Mouse (Mus musculus): ENCODE results near the gene Pick1. TPM values are rescaled to one million over a fixed set of nuclear protein-coding genes. Genes with fewer than 3 reads are reported as not detected.

The Pick1 gene
- total RNA-seq, 2 experiments from 2014 or later, result 25.1 to 25.8 TPM

Other genes with a start within 250 kb of the Pick1 start
- 100 to 1,000 TPM; 208 to 227 TPM for gene H1f0, start 200.7 kb upstream of the Pick1 start, total RNA-seq (2021)
- not detected for gene Galr3, start 187.3 kb upstream of the Pick1 start, total RNA-seq (2021)
- 10 to 100 TPM in 1 of 2 experiments, 1 to 10 TPM in 1; 9.1 to 10.7 TPM for gene Ankrd54, start 166.3 kb upstream of the Pick1 start, total RNA-seq (2021)
- gene Eif3l, start 154.0 kb upstream of the Pick1 start, total RNA-seq (2021), result 10 to 100 TPM; 94.5 to 95.7 TPM
- 10 to 100 TPM; 80.2 to 82.8 TPM for gene Micall1, start 120.3 kb upstream of the Pick1 start, total RNA-seq (2021)
- 100 to 1,000 TPM; 118 to 130 TPM for gene Polr2f, start 88.2 kb upstream of the Pick1 start, total RNA-seq (2021)
- gene 1700088E04Rik, start 87.9 kb upstream of the Pick1 start, total RNA-seq (2021), result 1 to 10 TPM; 1.8 to 2.3 TPM
- 1 to 10 TPM; 1.6 to 2.4 TPM for gene Sox10, start 63.9 kb upstream of the Pick1 start, total RNA-seq (2021)
- gene Gm49486, start 218 bp downstream of the Pick1 start, total RNA-seq (2021), result 1 to 10 TPM; 1.0 to 1.1 TPM
- under 1 TPM; 0.15 to 0.24 TPM for gene Slc16a8, start 25.6 kb downstream of the Pick1 start, total RNA-seq (2021)
- gene Baiap2l2, start 56.4 kb downstream of the Pick1 start, total RNA-seq (2021), result under 1 TPM in 1 of 2 experiments, not detected in 1; 0.62 TPM
- gene Pla2g6, start 99.2 kb downstream of the Pick1 start, total RNA-seq (2021), result 10 to 100 TPM in 1 of 2 experiments, 1 to 10 TPM in 1; 9.1 to 11.1 TPM
- gene Maff, start 117.4 kb downstream of the Pick1 start, total RNA-seq (2021), result 1 to 10 TPM; 4.8 to 6.0 TPM
- gene Tmem184b, start 174.4 kb downstream of the Pick1 start, total RNA-seq (2021), result 10 to 100 TPM; 59.2 to 67.8 TPM
- gene Csnk1e, start 226.4 kb downstream of the Pick1 start, total RNA-seq (2021), result 10 to 100 TPM; 79.6 to 81.4 TPM

All from heart, postnatal 10 days (tissue).